Mouse (Mus musculus) monocyte, adult 5-6 weeks (primary cell): ENCODE data around the gene Gdf3. TPM values are rescaled to one million over a fixed set of nuclear protein-coding genes. Genes with fewer than 3 reads are reported as not detected.

ENCODE experiments used
- ATAC-seq: fragments of 153-309, 156-312 bp; replicated peaks from 2 replicates; pipeline ENCODE4 v1.8.0; 2017; ENCODE audit warnings: mild to moderate bottlenecking; ENCODE audit not compliant: low TSS enrichment, insufficient number of reproducible peaks, severe bottlenecking, poor library complexity, low FRiP score
- total RNA-seq: library from RNA; stranded (forward); fragments of 200-1000, 200-491, 200-594 nt; gene quantifications from 3 replicates; pipeline ENCODE4 v1.2.3, GENCODE M21; 2017

Gdf3 gene
- total RNA-seq, 1 experiment from 2014 or later, result 2.5 TPM

DNA sequence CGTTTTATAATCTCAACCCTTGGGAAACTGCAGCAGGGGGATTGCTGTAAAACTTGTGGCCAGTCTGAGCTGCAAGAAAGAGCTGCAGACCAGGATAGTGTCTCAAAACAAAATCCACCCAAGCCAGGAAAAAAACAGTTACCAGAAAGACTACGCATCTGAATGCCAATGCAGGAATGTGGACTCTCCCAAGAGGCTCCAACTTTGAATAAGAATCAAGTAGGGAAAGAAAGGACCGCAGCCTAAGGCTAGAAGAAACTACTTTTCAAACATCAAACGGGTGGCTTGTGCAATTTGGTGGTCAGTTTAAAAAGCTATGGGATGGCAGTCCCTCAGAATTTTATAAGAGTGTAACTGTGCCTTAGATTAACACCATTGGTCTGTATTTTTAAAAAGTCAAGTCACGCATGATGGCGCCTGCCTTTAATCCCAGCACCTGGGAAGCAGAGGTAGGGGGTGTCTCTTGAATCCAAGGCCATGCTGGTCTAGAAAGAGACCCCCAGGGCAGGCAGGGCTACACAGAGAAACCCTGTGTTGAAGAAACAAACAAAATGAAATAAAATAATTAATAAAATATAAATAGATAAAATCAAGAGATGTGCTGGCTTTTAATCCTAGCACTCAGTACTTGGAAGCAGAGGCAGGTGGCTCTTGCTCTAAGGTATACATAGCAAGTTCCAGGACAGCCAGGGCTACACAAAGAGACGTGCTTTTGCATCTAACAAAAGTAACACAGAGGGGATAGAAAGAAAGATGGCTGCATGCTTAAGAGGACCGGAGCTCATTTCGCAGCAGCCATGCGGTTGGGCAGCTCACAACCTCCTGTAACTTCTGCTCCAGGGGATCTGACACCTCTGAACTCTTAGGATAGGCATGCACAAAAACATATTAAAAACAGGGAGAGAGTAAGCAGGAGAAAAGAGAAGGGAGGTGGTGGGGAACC is 1.2 kb downstream of the Gdf3 start:
- ATAC-seq, result no peak

DNA sequence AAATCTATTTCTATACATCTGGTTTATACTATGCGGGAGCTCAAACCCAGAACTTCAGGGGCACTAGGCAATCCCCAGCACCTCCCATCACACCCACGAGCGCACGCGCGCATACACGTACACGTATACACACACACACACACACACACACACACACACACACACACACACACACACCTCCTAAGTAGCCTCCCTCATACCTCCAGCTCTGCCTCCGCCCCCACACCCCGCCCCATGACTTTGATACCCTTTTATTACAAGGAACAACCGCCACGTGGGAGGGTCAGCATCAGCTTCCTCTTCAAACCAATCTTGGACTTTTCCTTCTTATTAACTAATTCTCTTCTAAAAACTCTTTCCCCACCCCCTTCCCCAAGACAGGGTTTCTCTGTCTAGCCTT is 2.2 kb downstream of the Gdf3 start:
- ATAC-seq, result no peak

DNA sequence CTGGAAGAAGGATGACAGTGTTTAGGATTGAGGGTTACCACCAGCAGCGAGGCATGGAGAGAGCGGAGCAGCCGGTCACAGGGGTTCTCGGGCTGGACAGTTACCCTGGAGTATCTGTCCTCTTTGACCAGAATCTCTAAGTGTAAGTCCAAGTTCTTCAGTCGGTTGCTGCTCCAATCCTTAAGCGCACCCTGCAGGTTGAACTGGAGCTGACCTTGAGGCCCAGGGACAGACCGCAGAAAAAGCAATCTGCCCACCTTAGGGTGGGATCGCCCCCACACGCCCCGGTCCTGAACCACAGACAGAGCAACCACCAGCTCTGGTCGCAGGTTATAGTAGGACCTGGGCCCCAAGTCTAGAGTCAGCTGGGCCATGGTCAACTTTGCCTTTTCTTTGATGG is 3.2 kb downstream of the Gdf3 start:
- no peak for ATAC-seq

DNA sequence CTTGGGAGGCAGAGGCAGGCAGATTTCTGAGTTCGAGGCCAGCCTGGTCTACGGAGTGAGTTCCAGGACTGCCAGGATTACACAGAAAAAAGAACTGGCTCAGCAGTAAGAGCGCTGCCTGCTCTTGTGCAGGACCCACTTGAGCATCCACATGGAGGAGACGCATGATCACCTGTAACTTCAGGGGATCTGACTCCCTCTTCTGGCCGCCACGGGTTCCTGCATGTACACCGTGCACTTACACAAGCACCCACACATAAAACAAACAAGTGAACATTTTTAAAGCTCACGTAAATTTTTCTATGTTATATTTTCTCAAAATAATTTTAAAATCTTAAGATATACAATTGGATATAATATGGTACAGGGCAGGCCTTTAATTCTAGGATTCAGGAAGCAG is 4.4 kb downstream of the Gdf3 start:
- ATAC-seq, result no peak

DNA sequence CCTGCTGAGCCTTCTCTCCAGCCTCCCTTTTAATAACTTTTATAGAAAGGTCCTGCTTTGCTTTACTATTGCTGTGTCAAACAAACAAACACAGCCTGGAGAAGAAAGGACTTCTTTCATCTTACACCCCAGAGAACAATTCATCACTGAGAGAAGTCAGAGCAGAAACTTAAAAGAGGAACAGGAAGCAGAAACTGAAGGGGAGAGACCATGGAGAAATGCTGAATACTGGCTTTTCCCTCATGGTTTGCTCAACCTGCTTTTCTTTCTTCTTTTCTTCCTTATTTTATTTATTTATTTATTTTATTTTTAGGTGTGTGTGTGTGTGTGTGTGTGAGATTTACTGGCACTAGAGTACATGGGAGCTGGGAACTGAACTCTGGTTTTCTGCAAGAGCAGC is 5.6 kb downstream of the Gdf3 start:
- peak; percentile 41; the same call in 1 of the 2 replicates for ATAC-seq

DNA sequence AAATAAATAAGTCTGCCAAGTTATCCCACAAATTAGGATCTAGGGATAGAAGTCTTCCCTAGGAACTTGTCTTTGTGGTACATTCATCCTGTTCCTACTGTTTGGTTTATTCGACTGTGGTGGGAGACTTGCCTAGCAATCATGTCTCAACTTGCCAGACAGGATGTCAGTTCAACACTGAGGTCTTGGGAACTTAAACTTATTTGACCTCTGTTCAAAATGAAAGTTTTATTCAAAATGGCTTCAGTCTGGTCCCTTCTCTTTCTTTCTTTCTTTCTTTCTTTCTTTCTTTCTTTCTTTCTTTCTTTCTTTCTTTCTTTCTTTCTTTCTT is 6.9 kb downstream of the Gdf3 start:
- ATAC-seq, result no peak

DNA sequence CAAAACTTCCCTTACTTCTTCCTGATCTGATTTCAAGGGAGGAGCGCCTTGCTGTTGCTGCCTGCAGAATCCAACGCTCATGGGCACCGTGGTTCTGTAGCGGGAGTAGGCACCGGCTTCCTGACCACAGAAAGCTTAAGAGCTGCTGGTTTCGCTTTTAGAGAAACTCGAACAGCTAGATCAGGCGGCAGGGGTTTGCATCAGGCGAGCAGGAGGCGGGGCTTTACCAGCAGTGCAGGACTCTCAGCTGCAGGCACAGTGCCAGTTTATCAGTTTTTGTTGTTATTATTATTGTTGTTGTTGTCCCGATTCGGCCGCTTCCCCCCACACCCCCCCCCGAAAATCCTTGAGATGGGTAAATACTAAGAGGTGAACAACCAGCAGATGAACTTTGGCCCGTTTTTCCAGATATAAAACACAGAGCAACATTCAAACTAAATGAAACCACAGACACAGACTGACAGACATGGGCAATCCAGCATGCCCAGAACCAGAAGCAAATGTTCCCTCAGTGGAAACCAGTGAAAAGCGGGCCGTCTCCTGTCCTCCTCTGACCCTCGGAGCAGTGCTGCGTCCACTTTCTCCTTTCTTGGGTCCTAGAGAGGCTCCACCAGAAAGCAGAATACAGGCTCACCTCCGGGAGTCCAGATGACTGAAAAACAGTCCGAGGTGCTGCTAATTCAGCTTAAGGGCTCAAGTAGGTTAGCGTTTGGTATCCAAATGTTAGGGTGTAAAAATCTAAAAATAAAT is 7.5 kb downstream of the Gdf3 start, which contains the start of gene Apobec1:
TSS of gene Apobec1 (minus strand) at position 203 of the 750 bp plus-strand sequence.
- peak; percentile 77 for ATAC-seq

DNA sequence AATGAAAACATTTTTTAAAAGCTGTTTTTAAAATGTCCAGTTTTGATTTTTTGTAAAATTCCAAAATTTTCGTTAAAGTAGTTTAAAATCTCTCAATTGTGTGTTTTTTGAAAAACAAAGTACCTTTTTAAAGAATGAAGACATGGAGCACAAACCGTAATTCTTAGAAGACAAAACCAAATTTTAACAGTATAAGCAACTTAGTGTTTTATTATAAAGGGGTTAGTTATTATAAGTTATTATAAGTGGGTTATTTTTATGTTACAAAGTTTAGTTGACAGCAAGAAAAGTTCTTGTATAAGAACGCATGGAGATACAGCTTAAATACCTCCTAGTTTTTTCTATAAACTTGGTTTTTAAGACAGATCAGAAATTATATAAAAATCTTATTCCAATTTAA is 8.3 kb downstream of the Gdf3 start:
- no peak for ATAC-seq

DNA sequence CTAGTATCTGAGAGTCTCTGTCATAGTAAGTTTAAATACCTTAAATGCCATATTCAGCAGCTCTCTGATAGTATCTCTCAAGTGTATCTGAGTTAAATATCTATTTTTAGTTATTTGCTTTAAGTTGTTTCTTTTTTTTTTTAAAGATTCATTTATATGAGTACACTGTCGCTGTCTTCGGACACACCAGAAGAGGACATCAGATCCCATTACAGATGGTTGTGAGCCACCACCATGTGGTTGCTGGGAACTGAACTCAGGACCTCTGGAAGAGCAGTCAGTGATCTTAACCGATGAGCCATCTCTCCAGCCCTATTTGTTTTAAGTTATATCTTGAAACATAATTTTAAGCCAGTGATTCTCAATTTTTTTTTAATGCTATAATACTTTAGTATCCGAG is 8.9 kb downstream of the Gdf3 start:
- no peak for ATAC-seq

DNA sequence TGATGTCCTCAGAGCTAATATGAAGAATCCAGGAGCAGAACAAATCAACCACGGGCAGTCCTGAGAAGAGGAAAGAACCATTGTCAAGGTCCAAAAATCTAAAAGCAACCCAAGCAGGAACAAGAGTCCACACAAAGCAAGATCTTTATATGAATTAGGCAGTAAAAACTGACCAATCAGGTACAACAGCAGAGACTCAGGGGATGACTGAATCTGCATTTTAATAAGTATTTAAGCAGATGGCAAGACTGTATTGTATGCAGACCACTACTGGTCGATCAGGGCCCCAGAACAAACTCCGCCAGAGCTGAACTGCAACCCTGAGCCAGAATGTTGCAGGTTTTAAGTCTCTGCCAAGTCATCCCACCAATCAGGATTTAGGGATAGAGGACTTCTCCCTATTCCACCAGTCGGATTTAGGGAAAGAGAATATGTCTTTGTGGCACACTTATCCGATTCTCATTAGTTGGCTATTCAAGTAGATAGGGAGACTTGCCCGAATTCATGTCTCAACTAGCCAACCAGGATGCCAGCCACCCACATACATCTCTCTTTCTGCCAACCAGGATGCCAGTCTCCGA is 9.7 kb downstream of the Gdf3 start:
- no peak for ATAC-seq

DNA sequence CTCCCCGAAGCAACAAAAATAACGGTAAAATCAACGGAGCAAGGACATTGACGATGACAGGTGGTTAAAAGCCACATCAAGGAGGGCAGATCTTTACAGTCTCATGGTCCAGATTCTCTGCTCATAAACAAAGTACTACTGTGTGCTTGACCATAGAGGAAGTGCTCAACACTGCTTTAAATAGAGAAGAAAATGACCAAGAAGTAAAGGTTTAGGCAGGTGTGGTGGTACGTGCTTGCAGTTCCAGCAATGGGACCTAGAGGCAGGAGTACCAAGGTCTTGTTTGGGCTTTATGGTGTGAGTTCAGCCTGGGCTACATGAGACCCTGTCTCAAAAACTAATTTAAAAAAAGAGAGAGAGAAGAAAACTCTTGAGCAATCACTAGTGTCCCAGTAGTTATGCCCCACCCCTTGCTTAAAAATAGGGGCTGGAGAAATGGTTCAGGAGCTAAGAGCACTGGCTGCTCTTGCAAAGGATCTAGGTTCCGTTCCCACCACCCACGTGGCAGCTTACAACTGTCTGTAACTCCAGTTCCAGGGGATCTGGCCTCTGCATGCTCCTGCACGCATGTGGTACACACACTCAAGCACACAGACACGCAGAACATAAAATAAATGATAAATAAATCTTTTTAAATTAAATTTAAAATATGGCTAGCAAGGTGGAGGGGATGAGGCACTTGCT is 10.7 kb downstream of the Gdf3 start:
- ATAC-seq, result no peak

DNA sequence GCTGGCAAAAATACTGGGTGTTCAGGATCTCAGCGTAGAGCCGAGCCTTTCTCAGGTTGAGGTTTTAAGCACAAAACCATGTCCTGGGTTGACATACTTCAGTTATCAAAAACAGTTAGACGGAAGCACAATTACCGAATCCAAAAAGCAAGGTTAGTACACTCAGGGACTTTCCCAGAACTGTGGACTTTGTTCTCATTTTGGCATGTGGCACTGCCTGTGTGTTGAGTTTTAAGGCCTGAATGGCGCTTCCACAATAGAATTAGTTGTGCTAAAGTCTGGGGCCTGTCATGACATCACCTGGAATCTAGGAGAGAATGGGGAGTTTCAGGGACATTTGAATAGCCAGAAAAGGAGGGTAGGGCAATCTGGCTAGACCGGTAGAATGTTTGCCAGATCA is 11.5 kb downstream of the Gdf3 start:
- ATAC-seq, result no peak; the same call in 1 of the 2 replicates

DNA sequence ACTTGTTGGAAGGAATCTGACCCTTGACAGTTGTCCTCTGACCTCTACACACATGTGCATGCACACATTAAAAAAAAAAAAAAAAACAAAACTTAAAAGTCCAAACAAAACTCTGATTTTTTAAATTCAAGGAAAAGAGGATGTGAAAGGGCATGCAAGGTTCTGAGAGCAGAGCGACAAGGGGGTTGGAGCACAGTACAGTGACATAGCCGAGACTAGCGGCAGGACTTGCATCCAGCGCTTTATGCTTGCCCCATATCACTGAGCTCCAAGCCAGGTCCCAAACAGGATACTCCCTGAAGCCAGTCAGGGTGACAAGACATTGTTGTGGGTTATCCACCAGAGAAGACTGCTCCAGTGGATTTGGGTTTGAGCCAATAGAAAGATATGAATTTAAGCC is 11.9 kb downstream of the Gdf3 start:
- peak; percentile 37; the same call in 1 of the 2 replicates for ATAC-seq

DNA sequence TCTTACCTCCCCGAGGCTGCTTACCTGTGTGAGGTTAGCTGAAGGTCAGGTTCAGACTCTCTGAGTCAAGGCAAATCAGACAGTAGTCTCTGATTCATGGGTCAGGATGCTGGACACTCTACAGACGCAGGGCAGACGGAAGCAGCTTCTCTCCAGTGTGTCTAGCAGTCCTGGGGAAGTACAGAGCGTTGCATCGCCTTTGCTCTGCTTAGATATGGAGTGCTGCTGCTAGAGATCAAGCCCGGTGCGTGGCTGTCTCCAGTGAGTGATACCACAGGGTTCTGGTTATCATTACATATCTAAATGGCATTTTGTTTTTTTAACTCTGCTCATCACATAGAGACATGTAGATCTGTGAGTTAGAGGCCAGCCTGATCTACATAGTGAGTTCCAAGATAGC is 13.3 kb downstream of the Gdf3 start:
- no peak for ATAC-seq

DNA sequence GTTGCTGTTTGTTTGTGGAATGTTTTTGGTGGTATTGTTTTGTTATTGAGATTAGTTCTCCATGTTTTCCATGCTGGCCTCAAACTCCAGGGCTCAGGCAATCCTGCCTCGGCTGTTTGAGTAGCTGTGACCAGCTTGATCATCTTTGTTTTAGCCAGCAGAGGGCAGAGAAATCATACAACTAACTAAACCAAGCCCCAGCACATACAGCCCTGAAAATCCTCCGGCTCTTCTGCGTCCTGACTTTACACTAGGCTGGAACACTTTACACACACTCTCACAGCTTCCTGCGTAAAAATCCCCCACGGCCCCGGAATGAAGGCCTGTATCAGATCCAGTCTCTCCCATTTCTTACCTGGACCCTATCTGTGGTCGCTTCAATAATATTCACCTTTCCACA is 14.2 kb downstream of the Gdf3 start:
- ATAC-seq, result no peak

DNA sequence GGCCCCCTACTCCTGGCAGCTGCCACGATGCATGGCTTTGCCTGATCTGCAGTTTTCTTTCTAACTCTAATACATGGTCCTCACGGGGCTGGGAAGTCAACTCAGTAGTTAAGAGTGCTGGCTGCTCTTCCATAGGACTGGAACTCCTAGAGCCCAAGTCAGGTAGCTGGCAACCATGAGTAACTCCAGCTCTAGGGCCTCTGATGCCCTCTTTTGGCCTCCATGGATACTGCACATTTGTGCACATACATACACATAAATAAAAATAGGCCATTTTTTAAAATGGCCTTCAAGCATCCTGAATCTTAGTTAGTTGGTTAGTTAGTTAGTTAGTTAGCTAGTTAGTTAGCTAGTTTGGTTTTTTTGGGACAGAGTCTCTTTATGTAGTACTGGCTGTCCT is 17.0 kb downstream of the Gdf3 start:
- no peak for ATAC-seq

DNA sequence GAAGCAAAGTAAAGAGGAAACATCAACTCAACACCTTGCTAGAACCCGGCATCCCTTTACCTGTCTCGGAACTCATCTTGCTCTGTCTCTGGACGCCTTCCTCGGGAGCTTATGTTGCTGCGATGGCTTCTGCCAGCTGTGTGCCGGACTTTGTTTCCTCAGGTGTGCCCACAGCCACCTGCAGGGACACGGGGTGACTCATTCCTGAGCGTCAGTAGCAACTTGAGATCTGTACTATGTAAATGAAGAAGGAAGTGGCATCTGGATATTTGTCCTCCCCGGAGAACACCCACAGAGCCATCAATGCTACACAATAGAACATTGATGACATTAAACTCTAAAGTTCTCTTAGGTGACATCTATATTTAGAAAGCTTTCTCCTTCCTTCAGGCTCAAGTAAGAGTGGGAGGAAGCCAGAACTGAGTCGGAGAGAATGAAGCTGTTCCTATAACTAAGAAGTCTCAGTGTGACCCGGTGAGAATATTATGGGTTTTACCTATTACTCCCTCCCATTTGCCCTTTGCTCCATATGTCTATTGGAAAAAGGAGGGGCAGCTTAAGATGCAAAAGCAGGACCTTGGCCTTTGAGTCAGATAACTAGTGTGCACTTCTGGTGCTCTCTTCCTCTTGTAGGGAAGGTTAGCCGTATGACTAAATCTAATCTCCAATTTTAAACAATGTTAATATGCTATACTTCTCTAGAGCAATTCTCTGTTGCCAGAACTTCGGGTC is 18.7 kb downstream of the Gdf3 start:
- ATAC-seq, result no peak

DNA sequence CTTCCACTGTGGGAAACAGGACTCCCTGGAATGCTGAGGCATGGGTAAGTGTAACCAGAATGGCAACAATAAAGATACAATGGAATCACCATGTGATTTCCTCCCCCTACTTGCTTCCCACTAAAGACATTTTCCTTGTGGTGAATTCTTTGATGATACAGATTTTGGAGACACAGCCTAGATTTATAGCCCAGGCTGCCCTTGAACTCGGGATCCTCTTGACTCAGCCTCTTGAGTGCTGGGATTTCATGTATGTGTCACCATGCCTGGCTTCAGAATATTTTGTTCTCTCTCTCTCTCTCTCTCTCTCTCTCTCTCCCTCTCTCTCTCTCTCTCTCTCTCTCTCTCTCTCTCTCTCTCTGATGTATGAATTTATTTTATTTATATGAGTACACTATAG is 30.8 kb downstream of the Gdf3 start:
- no peak for ATAC-seq
